Mouse (Mus musculus) left cerebral cortex, adult 11 months (tissue): ENCODE data around the gene Ahnak2.

Experiments
- DNase-seq: peaks from one replicate; pipeline ENCODE4 v3.0.0; 2022; ENCODE audit warnings: low spot score

Ahnak2 gene

DNA sequence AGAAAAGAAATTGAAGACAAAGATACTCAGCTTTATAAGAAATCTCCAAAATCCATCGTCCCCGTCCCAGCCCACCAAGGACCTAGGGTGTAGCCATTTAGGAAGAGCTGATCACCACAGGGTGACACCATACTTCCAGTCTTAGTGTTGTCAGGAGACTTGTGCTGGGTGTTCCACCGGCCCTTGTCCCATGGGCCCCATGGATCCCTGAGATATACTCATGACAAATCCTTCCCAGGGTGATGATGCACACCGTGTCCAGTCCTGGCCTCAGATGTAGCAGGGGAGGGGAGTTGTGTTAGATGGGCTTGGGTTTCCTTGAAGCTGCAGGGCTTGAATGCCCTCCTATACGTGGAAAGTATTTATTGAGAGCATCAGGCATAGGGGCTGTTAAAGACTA, 44.6 kb downstream of the Ahnak2 start:
- DNase-seq = no peak

DNA sequence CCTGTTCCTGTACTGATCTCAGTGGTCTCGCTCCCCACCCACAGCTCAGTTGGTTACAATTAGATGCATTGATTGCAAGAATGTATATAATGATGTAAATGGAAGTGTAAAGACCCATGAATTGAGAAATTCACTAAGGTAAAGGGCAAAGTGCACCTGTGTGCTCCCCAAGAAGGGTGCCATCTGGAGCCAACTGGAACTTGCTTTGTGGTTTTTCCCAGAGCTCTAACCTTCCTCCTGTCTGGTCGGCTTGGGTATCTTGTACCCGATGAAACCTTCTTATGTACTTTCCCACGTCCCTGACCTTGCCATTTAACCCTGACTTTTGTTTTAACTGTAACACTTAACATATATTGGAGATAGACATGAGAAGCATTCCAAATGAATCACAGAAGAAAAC, 46.6 kb downstream of the Ahnak2 start:
- no peak for DNase-seq

DNA sequence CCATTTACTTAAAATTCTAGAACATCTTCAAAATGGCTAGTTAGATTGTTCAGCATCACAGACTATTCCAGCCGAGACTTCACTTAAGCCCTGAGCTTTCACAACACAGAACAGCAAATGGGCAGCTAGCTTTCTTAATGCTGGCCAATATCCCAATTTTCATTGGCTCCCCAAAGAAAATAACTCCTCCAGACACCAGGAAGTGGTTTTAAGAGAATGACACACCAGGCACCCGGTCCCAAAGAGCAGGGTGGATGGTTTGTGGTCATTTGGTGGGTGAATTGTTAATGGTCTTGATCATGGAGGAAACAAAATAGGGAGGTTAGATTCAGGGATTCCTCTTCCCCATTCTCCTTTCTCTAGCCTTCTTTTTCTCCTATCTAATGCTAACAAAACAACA, 50.1 kb downstream of the Ahnak2 start:
- DNase-seq = no peak

DNA sequence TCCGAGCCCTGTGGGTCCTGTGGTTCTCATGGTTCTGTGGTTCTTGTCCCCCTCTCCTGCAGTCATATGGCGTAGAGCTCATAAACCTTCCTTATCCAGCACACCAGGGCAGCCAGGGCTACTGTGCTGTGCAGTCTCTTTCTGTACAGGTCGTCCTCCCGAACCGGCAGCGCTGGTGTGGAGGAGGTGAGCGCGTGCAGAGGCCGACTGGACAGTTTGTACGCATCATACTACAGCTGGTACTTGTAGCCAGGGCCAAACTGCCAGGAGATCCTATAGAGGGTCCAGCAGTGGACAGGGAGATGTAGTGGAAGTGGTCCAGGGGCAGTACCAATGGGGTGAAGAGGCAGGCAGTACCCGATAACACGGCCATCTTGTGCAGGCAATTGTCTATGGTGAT, 51.5 kb downstream of the Ahnak2 start:
- DNase-seq = no peak

DNA sequence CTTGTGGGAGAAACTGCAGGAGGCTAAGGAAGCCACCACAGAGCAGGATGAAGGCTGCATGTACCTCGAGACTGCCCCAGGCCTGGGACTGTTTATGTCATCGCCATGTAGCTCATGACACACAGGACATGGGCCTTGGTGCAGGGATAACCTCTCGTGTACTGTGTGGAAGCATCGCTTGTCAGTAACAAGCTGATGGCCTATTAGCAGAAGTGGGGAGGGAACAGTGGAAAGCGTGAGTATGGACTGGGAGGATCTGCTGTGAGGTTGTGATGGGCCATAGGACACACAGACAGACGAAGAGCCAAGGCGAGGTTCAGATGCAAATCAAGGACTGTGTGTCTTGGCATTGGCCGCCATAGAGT, 54.9 kb downstream of the Ahnak2 start:
- no peak for DNase-seq

DNA sequence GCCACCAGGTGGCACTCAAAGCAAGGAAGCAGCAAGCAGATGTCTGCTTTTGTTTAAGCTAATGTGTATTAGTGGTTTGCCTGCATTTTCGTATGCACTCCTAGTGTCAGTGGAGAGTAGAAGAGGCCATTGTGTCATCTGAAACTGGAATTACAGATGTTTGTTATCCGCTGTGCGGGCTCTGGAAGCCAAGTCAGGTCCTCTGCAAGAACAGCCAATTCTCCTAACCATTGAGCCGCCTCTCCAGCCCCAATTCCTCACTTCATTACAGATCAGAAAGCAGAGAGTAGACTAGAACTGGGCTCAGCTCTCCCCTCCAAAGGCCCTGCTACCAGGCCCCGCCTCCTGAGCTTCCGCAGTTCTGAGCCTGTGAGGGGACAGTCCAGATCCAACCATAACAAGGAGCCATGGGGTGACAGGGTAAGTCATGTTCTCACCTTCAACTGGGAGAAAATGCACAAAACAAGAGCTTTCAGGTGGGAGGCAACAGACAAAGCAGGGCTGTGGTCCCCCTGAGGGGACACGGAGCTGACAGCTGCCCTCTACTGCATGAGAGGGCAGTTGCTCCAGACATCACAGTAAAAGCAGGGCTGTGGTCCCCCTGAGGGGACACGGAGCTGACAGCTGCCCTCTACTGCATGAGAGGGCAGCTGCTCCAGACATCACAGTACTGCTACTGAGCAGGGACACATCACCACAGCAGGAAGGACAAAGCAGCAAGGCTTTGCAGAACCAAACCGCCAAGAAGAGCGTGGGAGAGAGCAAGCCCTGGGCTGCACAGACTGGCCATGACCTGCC, 55.5 kb downstream of the Ahnak2 start:
- no peak for DNase-seq

DNA sequence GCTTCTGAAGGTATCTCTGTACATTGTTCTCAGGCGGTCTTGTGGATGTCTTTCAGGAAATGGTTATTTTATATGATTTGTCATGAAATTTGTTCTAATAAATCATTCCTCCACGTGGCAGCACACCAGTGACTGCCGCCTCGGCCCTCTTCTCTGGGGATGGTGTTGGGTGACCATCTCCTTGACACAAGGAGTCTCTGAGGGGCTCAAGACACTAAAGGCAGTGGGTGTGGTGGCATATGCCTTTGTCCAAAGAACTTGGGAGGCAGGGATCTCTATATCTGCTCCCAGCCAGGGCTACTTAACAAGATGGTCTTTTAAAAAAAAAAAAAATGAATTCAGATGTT, 56.0 kb downstream of the Ahnak2 start:
- DNase-seq = no peak

DNA sequence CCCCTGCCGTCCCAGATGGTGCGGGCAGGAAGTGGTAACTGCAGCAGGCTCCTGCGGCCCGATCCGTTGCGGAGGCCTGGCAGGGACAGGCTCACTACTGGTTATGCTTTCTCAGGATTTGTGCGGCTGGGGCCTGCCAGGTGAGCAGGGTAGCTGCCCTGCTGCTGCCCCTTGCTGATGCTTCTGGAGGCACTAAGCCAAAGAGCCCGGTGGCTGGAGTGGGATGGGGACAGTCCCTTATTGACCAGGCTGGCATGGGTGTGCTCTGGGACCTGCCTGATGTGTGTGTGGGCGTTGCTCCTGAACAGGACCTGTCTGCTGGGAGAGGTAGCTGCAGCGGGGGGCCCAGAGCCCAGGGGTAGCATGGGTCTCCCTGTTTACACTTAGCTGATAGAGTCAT, 56.7 kb downstream of the Ahnak2 start:
- no peak for DNase-seq

DNA sequence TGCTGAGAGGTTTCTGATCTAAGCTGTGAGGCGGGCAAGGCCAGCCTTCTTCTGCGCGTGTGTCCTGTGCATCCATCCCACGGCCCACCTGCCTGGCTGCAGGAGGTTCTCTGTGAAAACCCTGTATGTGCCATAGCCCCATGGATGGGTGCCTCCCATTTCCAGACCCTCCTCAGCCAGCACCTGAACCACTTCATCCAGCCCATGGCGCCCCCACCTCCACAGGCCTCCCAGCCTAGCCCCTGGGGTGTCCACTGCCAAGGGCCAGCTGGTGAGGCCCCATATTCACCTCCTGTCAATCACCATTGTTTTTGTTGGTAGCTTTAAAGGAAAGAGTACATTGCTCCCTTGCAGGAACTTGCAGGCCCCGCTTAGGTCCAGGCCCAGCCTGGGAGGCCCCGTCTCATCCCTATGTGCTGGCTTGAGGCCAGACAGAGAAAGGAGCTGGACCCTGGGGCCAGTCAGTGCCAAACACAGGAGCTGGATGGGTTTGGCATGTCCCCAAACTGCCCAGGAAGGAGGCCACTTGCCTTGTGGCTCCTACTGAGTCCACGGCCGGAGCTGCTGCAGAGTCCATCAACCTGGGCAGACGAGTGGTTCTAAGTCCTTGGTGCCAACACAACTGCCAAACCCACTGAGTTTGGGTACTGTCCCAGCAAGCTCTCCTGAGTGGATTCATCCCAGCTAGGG, 57.4 kb downstream of the Ahnak2 start:
- DNase-seq = no peak

DNA sequence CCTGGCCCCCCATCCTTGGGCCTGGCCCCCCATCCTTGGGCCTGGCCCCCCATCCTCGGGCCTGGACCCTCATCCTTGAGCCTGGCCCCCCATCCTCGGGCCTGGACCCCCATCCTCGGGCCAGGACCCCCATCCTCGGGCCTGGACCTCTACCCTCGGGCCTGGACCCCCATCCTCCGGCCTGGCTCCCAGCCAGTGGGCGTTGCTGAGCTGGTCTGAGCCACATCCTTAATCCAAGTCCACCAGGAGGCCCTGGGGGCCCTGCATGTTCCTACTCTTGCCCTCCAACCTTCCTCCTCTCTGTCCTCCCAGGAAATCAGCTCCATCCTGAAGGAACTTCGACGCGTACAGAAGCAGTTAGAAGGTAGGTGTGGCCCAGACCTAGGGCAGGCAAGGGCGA, 58.2 kb downstream of the Ahnak2 start:
- DNase-seq = no peak

DNA sequence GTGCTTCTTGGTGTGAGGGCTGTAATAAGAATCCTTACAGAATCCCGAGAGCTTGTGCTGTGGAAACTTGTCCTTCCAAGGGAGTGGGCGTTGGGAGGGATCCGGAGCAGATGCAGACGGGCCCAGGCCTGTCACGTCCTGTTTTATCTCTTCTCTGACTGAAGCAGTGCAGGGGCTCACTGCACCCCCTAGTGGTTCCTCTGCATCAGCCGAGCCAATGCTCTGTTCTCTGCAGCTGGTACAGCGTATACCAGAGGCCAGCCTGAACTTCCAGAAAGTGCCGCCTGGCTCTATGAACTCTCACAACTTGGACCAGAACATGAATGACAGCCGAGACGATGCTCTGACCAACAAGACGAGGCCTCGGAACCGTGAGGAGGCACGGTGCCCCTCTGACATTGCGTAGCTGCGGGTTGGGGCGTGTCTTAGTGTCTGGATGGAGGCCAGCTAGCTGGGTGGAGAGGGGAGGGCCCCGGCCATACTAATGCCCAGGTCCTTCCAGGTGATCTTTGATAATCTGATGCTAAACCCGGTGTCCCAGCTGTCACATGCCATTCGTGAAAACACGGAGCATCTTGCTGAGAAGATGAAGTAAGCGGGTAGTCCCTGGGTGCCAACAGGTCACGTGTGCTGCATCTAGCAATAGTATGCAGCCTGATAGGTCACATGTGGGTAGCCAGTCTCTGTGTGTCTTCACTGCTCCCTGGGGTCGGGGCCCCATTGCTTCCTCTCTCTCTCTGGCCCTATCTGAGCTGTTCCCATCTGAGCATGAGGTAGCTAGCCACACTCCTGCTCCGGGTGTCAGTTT, 59.1 kb downstream of the Ahnak2 start:
- peak; percentile 81 for DNase-seq

DNA sequence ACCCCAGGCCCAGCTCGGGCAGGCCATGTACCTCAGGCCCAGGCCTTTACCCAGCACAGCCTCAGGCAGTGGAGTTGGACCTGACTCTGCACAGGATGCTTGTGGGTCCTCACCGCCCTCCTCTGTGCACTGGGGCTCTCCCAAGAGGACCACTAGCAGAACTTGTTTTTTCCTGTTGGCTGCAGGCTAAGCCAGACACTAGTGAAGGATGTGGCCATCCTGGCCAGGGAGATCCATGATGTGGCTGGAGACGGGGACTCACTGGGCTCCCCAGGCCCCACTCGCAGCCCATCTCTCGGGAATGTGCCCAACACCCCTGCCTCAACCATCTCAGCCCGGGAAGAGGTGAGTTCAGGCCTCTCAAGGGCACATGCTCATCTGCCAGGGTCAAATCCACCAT, 59.7 kb downstream of the Ahnak2 start:
- DNase-seq = no peak

DNA sequence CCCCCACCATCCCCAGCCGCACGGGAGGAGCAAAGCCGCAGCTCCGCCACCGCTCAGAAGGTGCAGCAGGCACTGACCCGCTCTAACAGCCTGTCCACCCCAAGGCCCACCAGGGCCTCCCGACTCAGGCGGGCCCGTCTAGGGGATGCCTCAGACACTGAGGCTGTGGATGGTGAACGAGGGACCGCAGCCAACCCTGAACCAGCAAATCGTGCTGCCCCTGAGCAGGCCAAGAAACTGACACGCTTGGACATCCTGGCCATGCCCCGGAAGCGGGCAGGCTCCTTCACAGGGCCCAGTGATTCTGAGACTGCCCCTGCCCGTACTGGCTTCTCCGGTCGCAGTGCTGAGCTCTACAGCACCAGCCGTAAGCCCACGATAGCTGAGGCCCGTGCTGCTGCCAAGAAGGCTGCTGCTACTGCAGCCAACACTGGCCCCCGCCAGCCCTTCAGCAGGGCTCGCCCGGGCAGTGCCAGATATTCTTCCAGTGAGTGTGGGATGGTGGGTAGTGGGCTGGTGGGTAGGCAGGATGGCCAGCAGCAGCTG, 63.4 kb downstream of the Ahnak2 start:
- no peak for DNase-seq

DNA sequence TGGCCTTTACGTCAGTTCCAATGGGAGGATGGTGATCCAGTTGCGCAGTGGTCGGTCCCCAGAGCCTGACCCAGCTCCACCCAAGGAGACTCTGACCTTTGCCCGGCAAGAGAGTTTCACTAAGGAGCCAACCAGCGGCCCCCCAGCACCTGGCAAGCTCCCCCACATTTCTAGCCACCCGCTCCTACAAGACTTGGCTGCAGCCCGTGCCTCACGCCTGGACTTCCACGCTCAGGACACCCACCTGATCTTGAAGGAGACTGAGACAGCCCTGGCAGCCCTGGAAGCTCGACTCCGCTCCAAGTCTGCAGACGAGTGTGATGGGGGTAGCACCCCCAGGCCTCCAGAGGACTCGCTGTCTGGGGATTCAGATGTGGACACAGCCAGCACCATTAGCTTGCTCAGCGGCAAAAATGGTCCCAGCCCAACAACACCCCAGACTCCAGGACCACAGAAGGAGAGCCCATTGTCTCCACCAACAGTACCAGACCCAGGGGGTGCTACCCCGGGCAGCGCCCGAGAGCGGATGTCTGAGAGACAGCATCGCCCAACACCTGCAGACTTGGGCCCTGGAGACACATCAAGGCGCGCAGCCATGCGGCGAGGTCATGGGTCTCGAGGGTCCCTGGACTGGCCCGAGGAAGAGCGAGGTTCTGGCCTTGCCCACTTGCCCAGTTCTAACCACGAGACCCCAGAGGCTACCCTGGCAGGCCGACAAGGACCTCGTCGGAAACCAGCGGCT, 64.0 kb downstream of the Ahnak2 start:
- DNase-seq = no peak

DNA sequence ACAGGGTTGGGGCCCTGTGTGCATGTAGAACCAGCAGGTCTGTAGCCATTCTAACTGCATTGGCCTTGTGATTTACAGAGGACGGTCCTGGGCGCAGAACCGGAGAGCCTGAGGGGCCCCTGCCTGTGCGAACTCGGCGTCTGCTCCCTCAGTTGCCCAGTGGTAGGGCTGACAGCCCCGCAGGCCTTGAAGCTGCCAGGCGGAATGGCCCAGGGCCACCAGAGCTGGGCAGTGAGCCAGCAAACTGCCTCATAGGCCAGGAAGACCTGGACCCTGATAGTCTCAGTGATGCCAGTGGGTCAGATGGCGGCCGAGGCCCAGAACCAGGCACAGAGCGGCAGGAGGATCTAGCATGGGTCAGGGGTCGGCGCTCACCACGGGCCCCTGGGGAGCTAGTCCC, 64.7 kb downstream of the Ahnak2 start:
- no peak for DNase-seq

DNA sequence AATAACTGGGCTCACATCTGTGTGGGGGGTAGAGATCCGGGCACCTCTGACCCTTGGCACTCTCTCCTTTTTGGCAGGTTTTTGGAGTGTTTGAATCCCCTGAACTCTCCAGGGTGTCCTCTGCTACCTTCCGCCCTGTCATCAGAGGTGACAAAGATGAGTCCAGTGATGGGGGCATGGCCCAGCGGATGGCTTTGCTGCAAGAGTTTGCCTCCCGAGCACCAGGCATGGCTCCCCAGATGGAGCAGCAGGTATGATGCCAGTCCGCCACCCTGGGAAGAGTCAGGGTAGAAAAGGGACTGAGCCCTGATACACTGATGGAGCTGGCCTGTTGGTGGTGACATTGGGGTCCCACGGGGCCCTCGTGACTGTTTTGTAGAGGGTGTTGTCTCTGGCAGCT, 65.4 kb downstream of the Ahnak2 start:
- no peak for DNase-seq

DNA sequence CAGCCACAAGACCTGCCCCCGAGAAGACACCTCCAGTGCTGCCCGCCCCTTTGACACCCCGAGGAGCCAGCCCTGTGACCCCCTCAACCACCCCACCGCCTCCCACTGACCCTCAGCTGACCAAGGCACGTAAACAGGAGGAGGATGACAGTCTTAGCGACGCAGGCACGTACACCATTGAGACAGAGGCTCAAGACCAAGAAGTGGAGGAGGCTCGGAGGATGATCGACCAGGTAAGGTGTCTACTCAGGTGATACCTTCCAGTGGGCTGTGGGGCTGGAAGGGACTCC, 65.9 kb downstream of the Ahnak2 start:
- no peak for DNase-seq

DNA sequence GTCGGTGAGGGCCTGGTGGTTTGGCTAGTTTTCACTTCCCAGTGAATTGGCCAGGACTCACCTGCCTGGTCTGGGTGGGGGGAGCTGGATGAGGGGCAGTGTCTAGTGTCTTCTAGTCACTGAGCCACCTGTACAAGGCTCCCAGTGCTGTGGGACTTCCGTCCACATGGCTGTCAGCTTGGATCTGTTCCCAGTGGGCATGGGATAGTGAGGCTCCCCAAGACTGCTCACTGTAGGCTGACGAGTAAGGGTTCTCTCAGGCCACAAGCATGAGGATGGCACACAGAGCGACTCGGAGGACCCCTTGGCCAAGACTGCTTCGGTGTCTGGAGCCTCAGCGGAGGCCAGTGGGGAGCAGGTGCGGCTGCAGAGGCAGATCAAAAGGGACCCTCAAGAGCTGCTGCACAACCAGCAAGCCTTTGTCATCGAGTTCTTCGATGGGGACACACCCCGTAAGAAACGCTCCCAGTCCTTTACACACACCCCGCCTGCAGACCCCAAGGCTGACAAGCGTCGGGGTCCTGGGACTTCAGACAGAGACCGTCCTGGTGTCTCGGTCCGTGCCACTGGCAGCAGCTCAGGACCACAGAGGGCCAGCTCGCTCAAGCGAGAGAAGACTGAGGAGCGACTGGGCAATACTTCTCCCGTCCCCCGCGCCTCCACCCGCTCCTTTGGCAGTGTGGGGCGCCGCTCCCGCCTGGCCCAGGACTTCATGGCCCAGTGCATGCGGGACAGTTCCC, 66.4 kb downstream of the Ahnak2 start:
- DNase-seq = no peak

DNA sequence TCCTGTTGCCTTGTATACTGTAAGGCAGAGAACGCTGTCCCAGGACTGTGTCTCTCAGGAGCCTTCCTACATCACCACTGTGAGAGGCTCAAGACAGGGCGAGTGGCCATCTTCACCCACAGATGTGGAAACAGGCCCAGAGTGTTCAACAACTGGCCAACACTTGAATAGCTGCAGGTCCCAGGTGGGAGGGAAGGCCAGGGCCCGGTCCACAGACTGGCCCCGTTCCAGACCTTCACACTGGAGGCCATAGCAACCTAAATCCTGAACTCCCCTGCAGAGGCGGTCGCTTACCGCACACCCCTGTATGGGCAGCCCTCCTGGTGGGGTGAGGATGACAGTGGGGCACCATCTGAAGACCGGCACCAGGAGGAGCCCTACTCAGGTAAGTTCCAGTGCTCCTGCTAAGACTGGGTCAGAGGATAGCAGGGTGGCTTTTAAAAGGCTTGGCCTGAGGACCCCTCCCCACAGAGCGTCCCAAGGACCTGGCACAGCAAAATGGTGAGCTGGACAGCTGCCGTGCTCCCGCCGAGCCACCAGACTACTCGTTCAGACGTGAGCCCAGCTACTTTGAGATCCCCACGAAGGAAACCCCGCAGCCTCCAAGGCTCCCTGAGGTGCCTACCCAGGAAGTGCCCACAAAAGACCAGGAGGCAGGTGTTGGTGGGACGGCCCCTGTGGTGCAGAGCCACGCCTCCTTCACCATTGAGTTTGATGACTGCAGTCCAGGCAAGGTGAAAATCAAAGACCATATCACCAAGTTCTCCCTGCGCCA, 67.4 kb downstream of the Ahnak2 start:
- DNase-seq = no peak

DNA sequence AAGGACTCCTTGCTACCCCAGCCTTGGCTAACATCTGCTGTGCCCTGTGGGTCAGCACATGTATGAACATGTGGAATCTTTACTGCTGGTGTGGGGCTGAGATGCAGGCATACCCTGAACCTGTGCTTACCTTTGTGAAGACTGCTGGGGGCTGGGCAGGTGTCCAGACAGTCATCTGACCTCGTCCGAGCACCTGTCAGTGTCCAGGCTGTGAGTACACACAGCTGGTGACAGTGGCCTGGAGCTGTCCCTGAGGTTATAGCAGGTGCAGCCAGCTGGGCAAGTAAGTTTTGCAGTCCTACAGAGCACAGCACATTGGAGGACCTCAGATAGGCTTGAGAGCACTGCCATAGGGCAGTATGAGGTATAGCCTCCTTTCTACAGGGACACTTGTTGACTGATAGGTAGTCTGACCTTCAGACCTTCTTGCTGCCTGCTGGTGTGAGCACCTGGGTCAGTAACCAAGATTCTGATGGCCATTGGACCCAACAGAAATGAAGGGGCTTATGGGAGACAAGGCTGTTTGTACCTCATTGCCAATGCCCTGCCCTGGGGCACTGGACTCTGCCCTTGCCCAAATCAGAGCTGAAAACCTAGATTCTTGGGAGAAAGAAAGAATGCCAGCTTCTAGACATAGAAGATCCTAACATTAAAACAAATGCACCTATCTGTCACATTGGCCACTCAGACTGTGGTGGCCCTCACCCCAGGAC, 68.2 kb downstream of the Ahnak2 start:
- DNase-seq = no peak
